Mouse (Mus musculus) midbrain, postnatal 0 days (tissue): ENCODE data around the gene Cnot4. TPM values are rescaled to one million over a fixed set of nuclear protein-coding genes. Genes with fewer than 3 reads are reported as not detected.
A peak's percentile ranks its signal among the peaks of the same experiment; 100 is the strongest.

Source experiments
- ATAC-seq: fragments of 200-750 bp; cut with Nextera tagmentation; 2 replicates; pipeline ENCODE4 v1.8.0; 2017; ENCODE audit warnings: moderate number of reproducible peaks, mild to moderate bottlenecking, moderate TSS enrichment, moderate library complexity; ENCODE audit not compliant: low FRiP score
- DNase-seq: peaks from one replicate; pipeline ENCODE4 v3.0.0-alpha.2; 2015; ENCODE audit warnings: low spot score
- H3K27ac ChIP-seq: fragments of 300-500 bp; sonication (generic); 2 replicates; pipeline ENCODE4 v1.5.1; 2014; ENCODE audit warnings: low read depth, mild to moderate bottlenecking, low read length, mixed read lengths
- H3K27me3 ChIP-seq: fragments of 300-500 bp; sonication (generic); 2 replicates; pipeline ENCODE4 v1.6.1; 2014; ENCODE audit warnings: low read length, control low read depth, mixed read lengths; ENCODE audit not compliant: insufficient read depth
- H3K36me3 ChIP-seq: fragments of 300-500 bp; sonication (generic); 2 replicates; pipeline ENCODE4 v1.6.1; 2014; ENCODE audit warnings: low read length, control low read depth, mixed read lengths; ENCODE audit not compliant: insufficient read depth
- H3K4me1 ChIP-seq: fragments of 300-500 bp; sonication (generic); 2 replicates; pipeline ENCODE4 v1.6.1; 2014; ENCODE audit warnings: mild to moderate bottlenecking, control low read depth, antibody characterized with exemption, low read length, mixed read lengths; ENCODE audit not compliant: insufficient read depth
- H3K4me2 ChIP-seq: fragments of 300-500 bp; sonication (generic); 2 replicates; pipeline ENCODE4 v1.6.1; 2014; ENCODE audit warnings: low read depth, mild to moderate bottlenecking, low read length, mixed read lengths; ENCODE audit not compliant: poor library complexity, severe bottlenecking
- H3K4me3 ChIP-seq: fragments of 300-500 bp; sonication (generic); 2 replicates; pipeline ENCODE4 v1.5.1; 2014; ENCODE audit warnings: low read depth, mild to moderate bottlenecking, low read length, moderate library complexity
- H3K9ac ChIP-seq: fragments of 300-500 bp; sonication (generic); replicated peaks from 2 replicates; pipeline ENCODE4 v1.6.1; 2014; ENCODE audit warnings: mild to moderate bottlenecking, low read length, moderate library complexity, mixed read lengths; ENCODE audit not compliant: poor library complexity, severe bottlenecking
- H3K9me3 ChIP-seq: fragments of 300-500 bp; sonication (generic); 2 replicates; pipeline ENCODE4 v1.6.1; 2016; ENCODE audit warnings: low read length, control low read depth
- CTCF ChIP-seq: IDR thresholded peaks from 2 replicates; pipeline ENCODE4 v1.5.1; 2016; ENCODE audit warnings: antibody characterized with exemption, mild to moderate bottlenecking
- WGBS: fragments of 180-500 bp; shearing (Covaris S2); extraction: QIAGEN DNeasy Blood & Tissue Kit; methylation state at CpG from one replicate; pipeline ENCODE4 v1.1.7; 2014; 5-methylcytosine and 5-hydroxymethylcytosine counted together
- polyA plus RNA-seq: library from polyadenylated mRNA; unstranded; fragments of >200 nt; fragmentation: Nextera tagmentation; extraction: Ambion mirVana; gene quantifications from 2 replicates; pipeline ENCODE4 v1.2.1, GENCODE M21; 2015
- total RNA-seq: library from RNA; depleted of rRNA; stranded (reverse); fragments of >200 nt; gene quantifications from 2 replicates; pipeline ENCODE4 v1.2.3, GENCODE M21; 2014

Gene Cnot4
- total and polyA plus RNA-seq, 2 experiments from 2014 or later: 28.0 to 33.9 TPM

- DNase-seq: no peak
Measured at GRCm38 (mm10) chr6:35084927-35085326, 48.6 kb downstream of the Cnot4 start.

GRCm38 (mm10) chr6:35075148-35075547 lies 58.4 kb downstream of the Cnot4 start:
- no peak for DNase-seq
- no peaks in the 10 kb centered on the region for H3K27me3 ChIP-seq
- H3K36me3 ChIP-seq: peaks cover 10% of the 10 kb centered on the region
- H3K4me1 ChIP-seq: no peaks in the 10 kb centered on the region
- H3K9ac ChIP-seq: no peak overlapping the region
- H3K4me3 ChIP-seq: no peak overlapping the region
- no peak overlapping the region for H3K4me2 ChIP-seq
- H3K27ac ChIP-seq: no peak overlapping the region
- WGBS: 97% methylated on average over 9 of the region's 9 CpGs
- ATAC-seq: no peak
- TF ChIP-seq CTCF: no peak
- no peaks in the 10 kb centered on the region for H3K9me3 ChIP-seq

More at GRCm38 (mm10) chr6:35084927-35085326, 48.6 kb downstream of the Cnot4 start:
- no peaks in the 10 kb centered on the region for H3K4me1 ChIP-seq
- 0 out of 2 replicates have a peak, but pooled peaks cover 4% of the 10 kb centered on the region for H3K36me3 ChIP-seq
- no peak overlapping the region for H3K27ac ChIP-seq
- no peak for TF ChIP-seq CTCF
- no peak overlapping the region for H3K4me3 ChIP-seq
- 100% methylated on average over 3 of the region's 3 CpGs for WGBS
- ATAC-seq: no peak
- H3K27me3 ChIP-seq: no peaks in the 10 kb centered on the region
- no peaks in the 10 kb centered on the region for H3K9me3 ChIP-seq
- H3K4me2 ChIP-seq: no peak overlapping the region
- no peak overlapping the region for H3K9ac ChIP-seq

- WGBS: 73% methylated on average over 3 of the region's 3 CpGs
- Histone ChIP-seq H3K4me2 (no peak overlapping the region), H3K36me3 (peaks cover 13% of the 10 kb centered on the region), H3K27me3 (no peaks in the 10 kb centered on the region), H3K4me1 (no peaks in the 10 kb centered on the region), H3K4me3 (no peak overlapping the region), H3K27ac (no peak overlapping the region; the same call in 1 of the 2 replicates), H3K9ac (no peak overlapping the region), H3K9me3 (no peaks in the 10 kb centered on the region)
- no peak for TF ChIP-seq CTCF
- DNase-seq (peak; percentile 14), ATAC-seq (no peak)
Measured at GRCm38 (mm10) chr6:35071261-35071660, 62.3 kb downstream of the Cnot4 start.

DNA sequence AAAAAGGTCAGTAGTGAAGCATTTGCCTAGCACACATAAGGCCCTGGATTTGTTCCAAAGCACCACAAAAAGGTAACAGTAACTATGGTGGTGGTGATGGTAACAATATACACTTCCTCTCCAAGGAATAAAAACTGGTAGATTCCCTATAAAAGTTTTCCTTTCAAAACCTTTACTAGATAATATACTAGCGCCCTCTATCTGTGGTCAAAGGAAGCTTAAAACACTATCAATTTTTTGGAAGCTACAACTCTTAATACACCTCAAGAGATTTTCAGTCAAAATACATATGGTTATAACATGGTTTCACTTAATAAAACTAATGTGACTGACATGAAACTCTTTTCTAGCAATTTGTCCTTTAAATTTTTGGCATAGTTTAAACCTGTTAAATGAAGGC lies 71.1 kb downstream of the Cnot4 start:
- Histone ChIP-seq H3K27ac (no peak overlapping the region), H3K27me3 (no peaks in the 10 kb centered on the region), H3K4me2 (no peak overlapping the region), H3K9ac (no peak overlapping the region), H3K9me3 (no peaks in the 10 kb centered on the region), H3K36me3 (0 out of 2 replicates have a peak, but pooled peaks cover 3% of the 10 kb centered on the region), H3K4me3 (no peak overlapping the region), H3K4me1 (no peaks in the 10 kb centered on the region)
- peak; percentile 5 for DNase-seq
- peak; percentile 47 for TF ChIP-seq CTCF
- 19% methylated on average over 1 of the region's 1 CpGs for WGBS
- no peak for ATAC-seq

GRCm38 (mm10) chr6:35043127-35043526 lies 90.4 kb downstream of the Cnot4 start:
- DNase-seq: no peak
- no peak overlapping the region for H3K4me2 ChIP-seq
- WGBS: 73% methylated on average over 1 of the region's 1 CpGs

GRCm38 (mm10) chr6:35033341-35033740 lies 100.2 kb downstream of the Cnot4 start:
- TF ChIP-seq CTCF: no peak
- Histone ChIP-seq H3K27ac (no peak overlapping the region), H3K4me2 (no peak overlapping the region), H3K9ac (no peak overlapping the region), H3K36me3 (no peaks in the 10 kb centered on the region; the same call in 1 of the 2 replicates), H3K27me3 (no peaks in the 10 kb centered on the region), H3K4me1 (no peaks in the 10 kb centered on the region), H3K9me3 (no peaks in the 10 kb centered on the region), H3K4me3 (no peak overlapping the region)
- 96% methylated on average over 11 of the region's 11 CpGs for WGBS
- no peak for ATAC-seq
- no peak for DNase-seq

More at GRCm38 (mm10) chr6:35043127-35043526, 90.4 kb downstream of the Cnot4 start:
- no peaks in the 10 kb centered on the region for H3K9me3 ChIP-seq
- no peak for ATAC-seq
- H3K36me3 ChIP-seq: no peaks in the 10 kb centered on the region
- TF ChIP-seq CTCF: no peak
- H3K9ac ChIP-seq: no peak overlapping the region
- H3K4me1 ChIP-seq: no peaks in the 10 kb centered on the region
- H3K27ac ChIP-seq: no peak overlapping the region
- H3K4me3 ChIP-seq: no peak overlapping the region
- no peaks in the 10 kb centered on the region for H3K27me3 ChIP-seq
